Mouse (Mus musculus) thymus, adult 2 months (tissue): ENCODE data around the gene Gm28047.

Experiments
- CTCF ChIP-seq: fragments of 200-500 bp; IDR thresholded peaks from 2 replicates; pipeline ENCODE4 v1.5.1; 2012; ENCODE audit warnings: mild to moderate bottlenecking, control low read depth, low read length, moderate library complexity, borderline replicate concordance; ENCODE audit not compliant: control insufficient read depth, poor library complexity, insufficient read depth; ENCODE audit errors: extremely low read depth
- POLR2A ChIP-seq: fragments of 200-500 bp; IDR thresholded peaks from 2 replicates; pipeline ENCODE4 v1.6.1; 2012; ENCODE audit warnings: mild to moderate bottlenecking, low read length, control low read depth, moderate library complexity; ENCODE audit not compliant: control insufficient read depth, poor library complexity, insufficient read depth; ENCODE audit errors: extremely low read depth

- no peak for TF ChIP-seq POLR2A
- no peak for TF ChIP-seq CTCF
Observed at GRCm38 (mm10) chr15:102552599-102552998, 72.3 kb downstream of the Gm28047 start.
